Mouse (Mus musculus): ENCODE measurements at regions not wholly inside any gene's neighbourhood (a gene's known extent, or its start where the extent isn't known, plus 50 kb on each side); places are given as distances from the start of the nearest gene placed in this dataset.

GRCm38 (mm10) chr12:118784643-118785042 is 61.5 kb upstream of the Sp8 start:
- no peak for DNase-seq (ENCODE audit: low spot score)

- no peak for DNase-seq (ENCODE audit: low spot score)
Observed at GRCm38 (mm10) chr12:118781978-118782377, 64.2 kb upstream of the Sp8 start.

GRCm38 (mm10) chr12:118775463-118776064 is 70.6 kb upstream of the Sp8 start:
- no peak for DNase-seq (ENCODE audit: low spot score)

GRCm38 (mm10) chr12:118772790-118773189 is 73.3 kb upstream of the Sp8 start:
- no peak for DNase-seq (ENCODE audit: low spot score)

DNA sequence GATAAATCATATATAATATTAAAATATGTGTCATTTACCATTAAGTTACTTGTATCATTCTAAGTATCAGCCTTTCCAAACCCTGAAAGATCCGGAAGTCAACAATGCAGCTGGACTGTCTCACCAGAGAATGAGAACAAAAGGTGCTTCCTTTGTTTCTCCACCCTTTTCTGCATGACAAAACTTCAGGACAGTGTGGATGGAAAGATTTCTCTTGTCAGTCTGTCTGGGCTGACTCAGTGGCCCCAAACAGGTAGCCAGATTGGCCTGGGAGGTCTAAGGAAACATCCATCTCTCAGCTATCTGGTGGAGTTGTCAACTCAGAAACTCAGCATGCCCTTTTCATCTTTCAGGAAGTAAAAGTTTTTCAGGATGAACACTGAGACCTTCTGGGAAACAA is 79.7 kb upstream of the Sp8 start:
- DNase-seq (ENCODE audit: low spot score): no peak

- no peak for DNase-seq (ENCODE audit: low spot score)
Observed at GRCm38 (mm10) chr12:118754076-118754475, 92.1 kb upstream of the Sp8 start.

DNA sequence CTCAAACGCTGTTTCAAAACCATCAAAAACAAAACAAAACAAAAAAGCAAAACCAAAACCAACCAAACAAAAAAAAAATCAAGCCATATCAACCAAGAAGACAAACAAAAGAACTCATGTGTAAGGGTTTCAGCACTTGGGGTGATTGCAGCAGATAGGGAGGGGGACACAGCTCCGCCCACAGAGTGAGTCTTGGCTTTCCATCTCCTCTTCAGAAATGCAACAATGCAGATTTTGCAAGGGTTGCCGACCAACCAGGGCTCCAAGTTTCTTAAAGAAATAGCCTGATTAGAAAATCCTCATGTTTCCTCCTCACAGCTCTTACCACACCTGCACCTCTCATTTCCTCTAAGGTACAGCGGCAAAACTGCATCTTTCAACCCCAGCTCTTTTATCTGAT is 107.0 kb upstream of the Sp8 start:
- no peak for DNase-seq (ENCODE audit: low spot score)

- no peak for DNase-seq (ENCODE audit: low spot score)
Observed at GRCm38 (mm10) chr12:118725891-118726290, 120.2 kb upstream of the Sp8 start.

DNA sequence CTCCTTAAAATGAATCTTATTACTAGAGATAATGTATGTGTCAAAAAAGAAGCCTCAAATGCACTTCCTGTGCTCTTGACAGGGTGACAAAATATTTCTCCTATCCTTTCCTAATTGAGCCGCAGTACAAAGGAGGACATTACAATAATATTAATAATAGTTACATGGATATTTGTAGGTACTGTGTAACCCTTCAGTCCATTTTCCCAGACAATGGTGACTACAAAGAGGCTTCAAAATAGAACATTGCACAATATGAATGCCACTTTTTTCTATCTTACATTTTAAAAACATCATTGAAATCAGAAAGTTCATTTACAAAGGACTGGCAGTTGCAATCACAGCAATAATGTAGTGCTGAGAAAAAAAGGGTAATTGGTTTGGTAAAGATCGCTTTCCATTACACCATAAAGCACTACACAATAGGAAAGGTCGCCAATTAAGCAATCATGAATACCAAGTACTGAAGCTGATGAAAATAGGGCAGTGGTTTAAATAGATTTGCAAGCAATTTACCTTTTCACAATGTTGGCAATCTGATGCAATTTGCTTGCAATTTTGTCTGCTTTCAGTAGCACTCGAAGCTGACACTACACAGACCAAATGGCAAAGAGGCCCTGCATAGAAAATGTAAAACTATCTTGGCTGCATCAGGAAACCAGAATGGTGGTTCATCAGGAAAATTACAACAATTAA is 126.1 kb upstream of the Sp8 start:
- DNase-seq (ENCODE audit: low spot score): no peak

- DNase-seq (ENCODE audit: low spot score): no peak
Observed at GRCm38 (mm10) chr12:118716824-118717223, 129.3 kb upstream of the Sp8 start.

- DNase-seq (ENCODE audit: low spot score): no peak
Observed at GRCm38 (mm10) chr12:118706626-118707025, 139.5 kb upstream of the Sp8 start.

GRCm38 (mm10) chr12:118704826-118705225 is 141.3 kb upstream of the Sp8 start:
- DNase-seq (ENCODE audit: low spot score): no peak

DNA sequence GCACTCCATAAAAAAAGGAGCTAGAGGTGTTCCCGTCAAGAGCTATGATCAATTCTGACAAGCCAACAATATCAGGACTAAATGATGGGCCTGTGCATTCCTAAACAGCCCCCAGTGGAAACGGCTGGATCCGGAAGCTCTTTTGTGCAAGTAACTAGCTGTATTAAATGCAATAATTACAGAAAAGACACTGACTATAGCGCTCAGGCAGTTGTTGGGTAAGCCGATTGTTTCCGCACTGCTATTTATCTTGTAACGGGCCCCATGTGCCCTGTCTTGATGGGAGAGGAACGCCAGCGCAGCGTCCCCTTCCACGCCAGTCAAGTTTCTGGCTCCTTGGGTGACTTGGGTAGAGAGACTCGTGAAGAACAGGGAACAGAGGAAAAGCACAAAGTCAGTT is 142.4 kb upstream of the Sp8 start:
- no peak for DNase-seq (ENCODE audit: low spot score)

DNA sequence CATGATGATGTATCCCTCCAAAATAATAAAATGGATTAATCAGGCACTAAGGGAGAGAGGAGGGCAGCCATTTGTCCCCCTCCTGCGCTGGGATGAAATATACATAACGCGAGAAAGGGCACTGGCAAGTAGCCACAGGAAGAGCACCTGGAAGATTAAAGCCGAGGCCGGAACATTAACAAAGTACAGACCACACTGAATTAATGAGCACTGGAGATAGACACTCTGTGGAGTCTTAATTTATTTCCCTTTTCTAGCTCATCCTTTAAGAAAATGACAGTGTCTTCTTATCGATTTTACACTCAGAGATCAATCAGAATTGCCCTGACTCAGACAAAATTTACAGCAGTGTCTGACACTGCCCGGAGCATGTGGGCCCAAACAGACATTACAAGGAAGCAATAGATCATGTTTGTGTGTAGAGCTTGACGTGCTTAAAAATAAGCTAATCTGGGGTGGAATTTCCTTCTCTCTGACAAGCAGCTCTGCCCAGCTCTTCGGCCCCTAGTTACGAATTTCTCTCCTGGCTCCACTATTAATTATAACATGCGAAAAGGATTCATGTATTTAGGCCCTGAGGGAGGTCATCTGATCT is 143.0 kb upstream of the Sp8 start:
- no peak for DNase-seq (ENCODE audit: low spot score)

DNA sequence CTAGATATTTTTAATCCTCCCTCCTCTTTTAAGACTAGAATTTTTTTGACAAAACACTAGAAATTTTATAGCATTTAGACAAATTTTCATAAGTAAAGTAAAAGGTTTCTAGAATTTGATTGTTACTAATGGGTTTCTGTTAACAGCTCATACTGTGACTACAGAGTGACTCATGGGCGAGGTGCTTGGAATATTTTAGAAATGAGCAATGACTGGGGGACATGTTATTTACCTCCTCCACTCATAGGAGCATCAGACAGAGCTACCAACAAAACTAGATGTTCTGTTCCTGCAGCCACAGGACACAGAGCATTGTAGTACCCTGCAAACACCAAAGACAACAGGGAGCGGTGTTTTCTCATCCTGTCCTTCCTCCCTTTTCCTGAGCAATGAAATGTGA is 144.3 kb upstream of the Sp8 start:
- DNase-seq (ENCODE audit: low spot score): no peak

GRCm38 (mm10) chr12:118698110-118698509 is 148.0 kb upstream of the Sp8 start:
- DNase-seq (ENCODE audit: low spot score): no peak

DNA sequence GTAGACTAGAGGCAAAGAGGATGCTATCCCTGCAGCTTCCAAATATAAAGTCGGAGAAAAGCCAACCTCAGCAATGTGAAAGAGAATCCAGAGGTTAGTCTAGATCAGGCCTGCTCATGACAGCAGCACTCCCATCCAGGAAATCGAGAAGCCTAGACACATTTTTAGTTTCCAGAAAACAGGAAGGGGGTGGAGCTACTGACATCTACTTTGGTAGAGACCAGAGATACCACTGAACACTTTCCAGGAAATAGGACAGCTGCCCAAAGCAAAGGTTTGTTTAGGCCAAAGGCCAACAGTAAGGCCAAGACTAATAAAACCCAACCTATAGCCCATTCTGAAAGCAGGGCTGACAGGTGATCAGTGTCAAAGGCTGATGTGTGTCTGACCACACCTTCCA is 151.4 kb upstream of the Sp8 start:
- DNase-seq (ENCODE audit: low spot score): no peak

- DNase-seq (ENCODE audit: low spot score): no peak
Observed at GRCm38 (mm10) chr12:118682902-118683301, 163.2 kb upstream of the Sp8 start.

DNA sequence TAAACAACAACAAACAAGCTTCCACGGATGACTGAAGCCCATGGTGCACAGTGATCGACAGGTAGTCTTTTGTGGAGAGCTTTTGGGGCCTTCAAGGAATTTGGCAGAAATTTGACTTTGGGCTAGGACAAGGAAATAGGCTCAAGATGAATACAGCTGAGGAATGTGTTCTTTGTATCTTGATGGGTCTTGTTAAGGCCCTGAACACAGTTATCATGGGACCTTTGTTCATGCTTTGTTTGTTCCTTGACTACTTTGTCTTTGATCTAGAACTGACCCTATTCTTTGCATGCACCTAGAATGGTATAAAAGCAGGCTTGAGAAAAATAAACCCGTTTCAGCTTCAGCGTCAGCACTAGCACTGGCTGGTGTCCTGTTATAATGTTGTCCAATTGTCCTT is 168.1 kb upstream of the Sp8 start:
- no peak for DNase-seq (ENCODE audit: low spot score)

GRCm38 (mm10) chr12:118661575-118661974 is 184.6 kb upstream of the Sp8 start:
- DNase-seq (ENCODE audit: low spot score): no peak

DNA sequence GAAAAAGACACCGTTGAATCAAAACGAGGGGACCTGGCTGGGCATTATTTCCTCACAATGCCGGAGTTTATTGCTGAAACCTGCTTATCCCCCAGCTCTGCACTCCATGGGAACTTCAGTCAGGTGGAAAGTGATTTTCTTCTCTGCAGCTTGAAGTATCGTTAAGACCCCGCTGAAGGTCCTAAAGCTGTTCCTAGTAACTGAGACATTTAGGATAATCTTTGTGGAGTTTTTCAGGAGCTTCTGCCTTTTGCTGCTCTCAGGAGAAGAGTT is 185.0 kb upstream of the Sp8 start:
- no peak for DNase-seq (ENCODE audit: low spot score)

DNA sequence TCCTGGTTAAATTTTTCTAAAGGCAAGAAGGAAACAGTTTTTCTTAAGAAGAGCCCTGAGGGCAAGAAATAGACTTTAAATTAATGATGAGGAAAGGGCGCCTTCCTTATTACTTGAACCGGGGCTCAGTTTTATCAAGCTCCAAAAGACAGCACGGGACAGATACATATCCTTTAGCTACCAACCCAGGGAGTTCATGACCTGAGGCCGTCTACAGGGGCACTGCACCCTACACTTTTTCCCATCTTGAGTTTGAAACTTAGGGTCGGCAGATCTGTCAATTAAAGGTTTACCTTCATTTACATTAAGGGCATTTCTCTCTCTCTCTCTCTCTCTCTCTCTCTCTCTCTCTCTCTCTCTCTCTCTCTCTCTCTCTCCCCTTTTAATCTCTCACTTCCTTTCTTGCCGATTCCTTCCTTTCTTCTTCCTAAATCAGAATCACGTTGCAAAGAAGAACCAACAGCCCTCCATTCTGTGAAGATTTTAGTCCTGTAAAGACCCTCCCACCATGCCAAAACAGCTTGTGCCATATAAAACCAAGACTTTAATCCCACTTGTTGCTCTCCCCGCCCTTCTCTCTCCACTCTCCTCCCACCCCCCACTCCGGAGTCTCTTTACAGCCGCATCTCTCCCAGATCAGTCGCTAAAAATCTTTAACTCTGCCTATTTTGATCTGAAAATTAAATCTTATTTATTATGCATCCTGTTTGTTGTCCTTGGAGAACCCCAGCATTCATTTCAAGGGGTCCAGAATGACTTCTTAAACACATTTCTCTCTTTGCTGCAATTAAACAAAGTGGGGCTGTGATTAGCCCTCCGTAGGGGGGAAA is 185.5 kb upstream of the Sp8 start:
- DNase-seq (ENCODE audit: low spot score): no peak
